Mouse (Mus musculus): ENCODE data around the gene Fcrlb.

Fcrlb gene

DNA sequence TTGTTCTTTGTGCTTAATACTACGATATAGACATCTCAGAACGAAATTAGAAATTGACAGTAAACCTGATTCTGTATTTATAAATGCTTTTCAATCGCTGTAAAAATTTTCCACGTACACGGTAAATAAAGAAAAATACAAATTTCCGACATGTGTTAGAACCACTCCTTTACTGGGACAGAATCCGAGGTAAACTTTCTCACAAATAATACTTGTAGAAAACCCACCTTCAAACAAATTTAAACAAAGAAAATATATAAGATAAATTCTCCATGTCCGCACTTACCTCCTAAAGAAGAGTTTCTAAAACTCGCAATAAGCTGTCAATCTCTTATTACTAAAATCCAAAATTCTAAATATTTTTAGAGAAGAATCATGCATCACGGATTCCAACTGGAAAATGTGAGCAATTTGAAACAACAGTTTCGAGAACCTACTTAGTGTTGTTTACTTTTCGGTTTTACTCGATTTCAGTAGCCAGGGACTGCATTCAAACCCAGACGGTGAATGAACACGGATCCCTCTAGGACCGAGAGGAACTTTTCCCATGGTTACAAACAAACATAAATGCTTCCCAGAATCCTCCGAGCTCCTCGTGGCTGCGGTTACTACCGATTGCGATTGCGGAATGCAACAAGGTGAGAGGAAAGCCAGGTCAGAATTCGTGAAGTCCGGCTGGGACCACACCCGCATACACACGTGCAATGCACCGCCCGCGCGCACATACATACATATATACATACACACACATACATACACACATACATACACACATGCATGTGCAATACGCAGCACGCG lies 44.4 kb downstream of the Fcrlb start:
- DNase-seq (ENCODE audit: low read depth, low spot score): peak; percentile 92

DNA sequence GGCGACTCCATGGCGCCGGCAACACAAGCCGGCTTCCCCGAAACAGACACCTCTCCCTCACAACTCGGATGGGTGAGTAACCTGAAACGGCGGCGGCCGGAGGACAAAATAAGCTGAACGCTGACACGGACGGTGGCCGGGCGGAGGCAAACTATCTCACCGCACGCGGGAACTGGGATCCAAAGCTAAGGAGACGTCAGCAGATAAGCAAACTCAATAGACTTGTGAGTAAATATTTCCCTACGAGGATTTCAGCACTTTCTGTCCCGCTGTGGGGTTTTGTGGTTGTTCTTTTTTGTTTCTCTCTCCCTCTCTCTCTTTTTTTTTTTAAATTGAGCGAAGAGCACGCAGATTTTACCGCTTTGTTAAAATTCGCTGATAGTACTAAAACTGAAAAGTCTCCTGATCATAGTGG lies 45.0 kb downstream of the Fcrlb start, which contains the start of gene Atf6:
Gene Atf6 (minus strand): TSS at position 81 of the 415 bp plus-strand sequence.
- peak; percentile 96 for DNase-seq (ENCODE audit: low read depth, low spot score)

DNA sequence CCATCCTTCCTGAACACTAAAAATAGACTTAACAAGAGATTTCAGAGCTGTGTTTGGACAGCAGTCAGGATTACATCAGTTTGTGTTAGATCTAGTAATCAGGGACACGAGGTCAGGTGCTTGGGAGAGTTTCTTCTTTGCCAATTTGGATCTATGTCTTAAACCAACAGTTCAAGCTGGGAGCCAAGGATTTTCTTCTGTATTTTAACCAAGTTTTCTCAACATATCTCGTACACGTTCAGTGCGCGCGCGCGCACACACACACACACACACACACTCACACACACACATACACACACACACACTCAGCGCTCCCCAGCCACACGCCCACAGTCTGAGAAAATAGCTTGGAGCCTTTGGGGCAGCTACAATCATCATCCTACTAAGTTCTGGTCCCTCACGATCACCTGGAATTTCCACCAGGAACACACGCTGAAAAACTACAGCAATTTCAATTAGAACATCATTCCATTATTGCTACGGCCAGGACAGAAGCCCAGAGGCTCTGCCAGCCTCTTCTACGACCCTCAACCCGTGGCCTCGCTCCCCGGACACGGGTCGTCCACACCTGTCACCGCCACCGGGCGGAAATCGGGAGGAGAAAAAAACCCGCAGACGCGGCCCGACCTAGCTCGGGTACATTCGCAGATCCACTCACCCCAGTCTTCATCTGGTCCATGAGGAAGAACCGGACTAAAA lies 45.6 kb downstream of the Fcrlb start:
- DNase-seq (ENCODE audit: low read depth, low spot score): no peak

DNA sequence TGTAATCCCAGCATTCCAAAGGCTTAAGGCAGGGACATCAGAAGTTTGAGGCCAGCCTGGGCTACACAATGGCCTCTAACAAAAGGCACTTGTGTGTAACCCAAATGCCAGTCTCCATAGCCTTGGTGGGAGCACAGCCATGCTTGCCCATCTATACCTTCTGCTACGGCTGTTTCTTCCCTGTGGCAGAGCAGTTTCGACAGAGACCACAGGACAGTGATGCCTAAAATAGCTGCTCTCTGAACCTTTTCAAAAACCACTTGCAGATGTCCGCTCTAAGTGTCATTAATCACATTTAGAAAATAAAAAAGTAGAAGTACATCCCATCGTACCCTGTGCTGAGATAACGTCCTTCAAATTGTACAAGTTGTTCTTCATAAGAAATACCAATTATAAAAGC lies 47.3 kb downstream of the Fcrlb start:
- no peak for DNase-seq (ENCODE audit: low read depth, low spot score)

DNA sequence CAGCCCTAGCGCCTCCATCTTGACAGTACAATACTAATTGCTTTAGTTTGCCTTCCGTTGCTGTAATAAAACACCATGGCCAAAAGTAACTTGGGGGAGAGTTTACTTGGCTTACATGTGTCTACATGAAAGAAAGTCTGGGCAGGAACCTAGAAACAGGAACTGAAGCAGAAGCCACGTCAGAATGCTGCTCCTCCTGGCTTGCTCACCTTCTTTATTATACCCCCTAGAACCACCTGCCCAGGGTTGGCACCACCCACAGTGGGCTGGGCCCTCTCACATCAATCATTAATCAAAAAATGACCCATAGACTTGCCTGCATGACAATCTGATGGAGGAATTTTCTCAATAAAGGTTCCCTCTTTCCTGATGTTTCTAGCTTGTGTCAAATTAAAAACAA lies 48.0 kb downstream of the Fcrlb start:
- DNase-seq (ENCODE audit: low read depth, low spot score): no peak

DNA sequence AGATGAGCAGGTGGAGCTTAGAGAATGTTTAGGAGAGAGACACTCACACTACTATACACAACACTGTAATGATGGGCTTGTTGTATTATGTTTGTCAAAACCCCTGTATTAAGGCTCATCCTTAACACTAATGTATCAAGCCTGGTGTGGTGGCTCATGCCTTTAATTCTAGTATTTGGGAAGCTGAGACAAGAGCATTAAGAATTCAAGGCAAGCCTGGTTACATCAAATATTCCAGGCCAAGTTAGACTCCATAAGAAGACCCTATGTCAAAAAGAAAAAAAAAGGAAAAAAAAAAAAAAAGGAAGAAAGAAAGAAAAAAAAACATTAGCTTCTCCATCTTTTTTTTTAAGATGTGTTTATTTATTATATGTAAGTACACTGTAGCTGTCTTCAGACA lies 48.5 kb downstream of the Fcrlb start:
- no peak for DNase-seq (ENCODE audit: low read depth, low spot score)

DNA sequence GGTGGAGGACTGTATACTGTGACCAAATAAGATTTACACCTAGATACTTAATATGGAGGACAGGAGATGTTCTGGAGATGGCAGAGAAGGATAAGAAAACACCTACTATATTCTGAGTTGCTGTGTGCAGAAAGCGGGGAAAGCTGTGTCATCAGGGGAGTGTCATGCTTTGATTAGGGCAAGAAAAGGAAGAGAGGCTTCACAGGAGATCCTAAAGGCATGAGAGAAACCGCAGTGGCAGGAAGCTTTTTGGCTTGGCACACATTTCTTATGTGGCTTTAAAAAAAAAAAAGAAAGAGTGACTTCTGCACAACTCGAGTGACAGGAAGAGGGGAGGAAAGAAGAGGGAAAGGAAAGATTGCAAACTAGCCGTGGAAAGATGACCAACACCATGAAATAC lies 49.7 kb downstream of the Fcrlb start:
- no peak for DNase-seq (ENCODE audit: low read depth, low spot score)

DNA sequence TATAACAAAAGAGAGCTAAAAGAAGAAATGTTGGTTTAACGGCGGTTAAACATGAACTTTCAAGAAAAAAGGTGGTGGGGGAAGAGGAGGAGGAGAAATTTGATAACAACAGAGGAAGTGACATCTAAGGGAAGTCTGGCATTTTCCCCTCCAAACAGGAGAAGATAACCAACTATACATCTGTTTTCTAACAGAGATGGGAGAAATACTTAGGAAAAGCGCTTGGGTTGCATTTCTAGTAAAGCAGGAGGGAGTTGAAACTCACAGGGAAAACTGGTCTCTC lies 50.4 kb downstream of the Fcrlb start:
- no peak for DNase-seq (ENCODE audit: low read depth, low spot score)

DNA sequence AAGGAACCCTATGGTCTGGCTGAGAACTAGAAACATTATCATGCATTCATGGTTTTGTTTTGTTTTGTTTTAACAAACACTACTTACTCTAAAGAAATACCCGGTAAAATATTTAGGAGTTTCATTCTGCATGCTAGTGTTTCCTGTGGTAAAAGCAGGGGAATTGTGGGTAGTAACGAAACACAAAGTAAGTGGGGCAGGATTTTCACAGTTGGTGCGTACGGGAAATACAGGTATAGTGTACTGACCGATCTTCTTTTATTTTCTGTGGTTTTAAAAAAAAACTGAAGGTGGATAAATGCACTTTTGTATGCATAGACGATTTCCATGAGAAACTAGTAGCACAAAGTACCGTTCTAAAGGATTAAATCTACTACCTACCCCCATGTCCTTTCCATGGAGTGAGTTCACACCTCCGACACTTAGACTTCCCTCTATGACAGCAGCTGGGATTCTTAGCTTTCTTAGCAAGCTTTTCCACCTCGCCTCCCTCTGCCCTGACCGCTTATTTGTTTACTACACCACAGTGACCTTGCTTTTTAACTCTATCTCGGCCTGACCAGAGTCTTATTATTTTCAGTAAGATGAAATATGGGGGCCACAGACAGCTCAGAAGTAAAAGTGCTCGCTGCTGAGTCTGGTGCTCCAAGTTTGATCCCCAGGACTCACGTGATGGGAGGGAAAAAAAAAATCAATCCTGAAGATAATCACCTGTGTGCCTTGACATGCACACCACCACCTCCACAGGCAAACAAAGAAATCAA lies 50.9 kb downstream of the Fcrlb start:
- no peak for DNase-seq (ENCODE audit: low read depth, low spot score)

DNA sequence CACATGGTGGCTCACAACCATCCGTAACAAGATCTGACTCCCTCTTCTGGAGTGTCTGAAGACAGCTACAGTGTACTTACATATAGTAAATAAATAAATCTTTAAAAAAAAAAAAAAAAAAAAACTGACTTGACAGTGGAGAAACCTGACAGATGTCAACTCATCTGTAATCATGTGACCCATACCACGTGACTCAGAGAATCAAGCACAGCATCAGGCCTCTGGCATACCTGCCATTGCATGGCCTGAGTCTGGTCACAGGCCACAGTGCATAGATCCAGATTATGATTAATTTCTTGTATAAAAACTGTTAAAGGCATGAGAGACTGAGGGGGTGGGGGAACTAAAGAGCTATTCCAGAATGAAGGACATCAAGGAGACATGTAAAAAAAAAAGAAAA lies 53.9 kb downstream of the Fcrlb start:
- DNase-seq (ENCODE audit: low read depth, low spot score): no peak

DNA sequence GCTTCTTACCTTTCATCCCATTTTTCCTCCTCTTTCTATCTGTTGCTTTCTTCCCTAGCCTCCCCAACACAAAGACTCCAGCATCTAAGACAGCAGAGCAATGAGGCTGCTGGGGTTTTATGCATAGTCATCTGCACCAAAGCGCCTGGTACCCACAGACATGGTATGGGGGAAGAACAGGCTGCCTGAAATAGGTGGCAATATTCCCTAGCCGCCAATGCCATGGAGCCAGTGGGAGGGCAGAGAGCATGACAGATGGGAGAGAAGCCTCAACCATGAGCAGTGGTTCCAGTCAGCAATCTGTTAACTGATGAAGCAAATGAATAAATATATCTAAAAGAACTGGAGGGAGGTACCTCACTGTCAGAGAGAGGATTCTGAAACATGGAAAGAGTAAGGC lies 55.4 kb downstream of the Fcrlb start:
- DNase-seq (ENCODE audit: low read depth, low spot score): no peak
